Mouse (Mus musculus) liver, embryonic 15.5 days (tissue): ENCODE measurements at regions not wholly inside any gene's neighbourhood (a gene's known extent, or its start where the extent isn't known, plus 50 kb on each side); places are given as distances from the start of the nearest gene placed in this dataset.

Source experiments
- ATAC-seq: fragments of 200-750 bp; cut with Nextera tagmentation; 2 replicates; pipeline ENCODE4 v1.8.0; 2017; ENCODE audit warnings: moderate number of reproducible peaks, mild to moderate bottlenecking, moderate library complexity; ENCODE audit not compliant: insufficient read depth
- H3K27ac ChIP-seq: fragments of 300-500 bp; sonication (generic); replicated peaks from 2 replicates; pipeline ENCODE4 v1.5.1; 2015; ENCODE audit warnings: mild to moderate bottlenecking, inconsistent platforms
- H3K27me3 ChIP-seq: fragments of 300-500 bp; sonication (generic); 2 replicates; pipeline ENCODE4 v1.6.1; 2015; ENCODE audit warnings: mild to moderate bottlenecking, inconsistent platforms
- H3K36me3 ChIP-seq: fragments of 300-500 bp; sonication (generic); replicated peaks from 2 replicates; pipeline ENCODE4 v1.6.1; 2015; ENCODE audit warnings: moderate library complexity, mild to moderate bottlenecking, inconsistent platforms
- H3K4me1 ChIP-seq: fragments of 300-500 bp; sonication (generic); replicated peaks from 2 replicates; pipeline ENCODE4 v1.6.1; 2015; ENCODE audit warnings: inconsistent platforms
- H3K4me2 ChIP-seq: fragments of 300-500 bp; sonication (generic); 2 replicates; pipeline ENCODE4 v1.6.1; 2015; ENCODE audit warnings: moderate library complexity, mild to moderate bottlenecking, inconsistent platforms
- H3K4me3 ChIP-seq: fragments of 300-500 bp; sonication (generic); replicated peaks from 2 replicates; pipeline ENCODE4 v1.5.1; 2015; ENCODE audit warnings: mild to moderate bottlenecking, inconsistent platforms
- H3K9ac ChIP-seq: fragments of 300-500 bp; sonication (generic); 2 replicates; pipeline ENCODE4 v1.6.1; 2015; ENCODE audit warnings: moderate library complexity, mild to moderate bottlenecking, inconsistent platforms
- H3K9me3 ChIP-seq: fragments of 300-500 bp; sonication (generic); replicated peaks from 2 replicates; pipeline ENCODE4 v1.6.1; 2016; ENCODE audit warnings: inconsistent platforms
- WGBS: fragments of 180-500 bp; shearing (Covaris S2); methylation state at CpG from one replicate; pipeline ENCODE4 v1.1.7; 2015; ENCODE audit warnings: mixed read lengths; ENCODE audit not compliant: insufficient replicate concordance; 5-methylcytosine and 5-hydroxymethylcytosine counted together

- Histone ChIP-seq H3K9me3 (no peaks in the 10 kb centered on the region), H3K4me1 (peaks cover 14% of the 10 kb centered on the region), H3K27me3 (peaks cover 13% of the 10 kb centered on the region; the same call in 1 of the 2 replicates), H3K36me3 (no peaks in the 10 kb centered on the region), H3K27ac (no peak overlapping the region), H3K4me2 (no peak overlapping the region), H3K9ac (no peak overlapping the region), H3K4me3 (no peak overlapping the region)
- no peak for ATAC-seq
- 68% methylated on average over 11 of the region's 11 CpGs for WGBS
These were observed 422.9 kb downstream of the Cd83 start for GRCm38 (mm10) chr13:44207400-44208005.

GRCm38 (mm10) chr13:44209036-44209435 is 424.5 kb downstream of the Cd83 start:
- no peak overlapping the region for H3K4me2 ChIP-seq
- 44% methylated on average over 11 of the region's 11 CpGs for WGBS

GRCm38 (mm10) chr13:44210123-44210522 is 425.5 kb downstream of the Cd83 start:
- H3K27ac ChIP-seq, result no peak overlapping the region
- peaks cover 14% of the 10 kb centered on the region for H3K4me1 ChIP-seq
- no peak overlapping the region for H3K9ac ChIP-seq
- 28% methylated on average over 6 of the region's 6 CpGs for WGBS
- no peak for ATAC-seq
- no peak overlapping the region for H3K4me2 ChIP-seq
- no peak overlapping the region for H3K4me3 ChIP-seq
- H3K9me3 ChIP-seq, result no peaks in the 10 kb centered on the region
- peaks cover 17% of the 10 kb centered on the region; the same call in 1 of the 2 replicates for H3K27me3 ChIP-seq
- no peaks in the 10 kb centered on the region for H3K36me3 ChIP-seq

More at GRCm38 (mm10) chr13:44209036-44209435, 424.5 kb downstream of the Cd83 start:
- H3K27ac ChIP-seq, result no peak overlapping the region
- H3K27me3 ChIP-seq, result peaks cover 17% of the 10 kb centered on the region; the same call in 1 of the 2 replicates
- no peak overlapping the region for H3K9ac ChIP-seq
- no peaks in the 10 kb centered on the region for H3K36me3 ChIP-seq
- H3K9me3 ChIP-seq, result no peaks in the 10 kb centered on the region
- no peak for ATAC-seq
- no peak overlapping the region for H3K4me3 ChIP-seq
- peaks cover 14% of the 10 kb centered on the region for H3K4me1 ChIP-seq

GRCm38 (mm10) chr13:44212356-44212755 is 427.8 kb downstream of the Cd83 start:
- no peak overlapping the region for H3K9ac ChIP-seq
- no peak overlapping the region for H3K27ac ChIP-seq
- H3K4me1 ChIP-seq, result no peaks in the 10 kb centered on the region
- no peak for ATAC-seq
- no peak overlapping the region for H3K4me3 ChIP-seq
- no peaks in the 10 kb centered on the region for H3K9me3 ChIP-seq
- 54% methylated on average over 4 of the region's 4 CpGs for WGBS
- H3K27me3 ChIP-seq, result peaks cover 17% of the 10 kb centered on the region; the same call in 1 of the 2 replicates
- H3K4me2 ChIP-seq, result no peak overlapping the region
- no peaks in the 10 kb centered on the region for H3K36me3 ChIP-seq

GRCm38 (mm10) chr13:44212936-44213335 is 428.4 kb downstream of the Cd83 start:
- no peak for ATAC-seq
- no peaks in the 10 kb centered on the region for H3K9me3 ChIP-seq
- WGBS, result 51% methylated on average over 11 of the region's 11 CpGs
- H3K36me3 ChIP-seq, result no peaks in the 10 kb centered on the region
- no peaks in the 10 kb centered on the region for H3K4me1 ChIP-seq
- H3K9ac ChIP-seq, result no peak overlapping the region
- peaks cover 17% of the 10 kb centered on the region; the same call in 1 of the 2 replicates for H3K27me3 ChIP-seq
- H3K4me2 ChIP-seq, result no peak overlapping the region
- H3K27ac ChIP-seq, result no peak overlapping the region
- no peak overlapping the region for H3K4me3 ChIP-seq

GRCm38 (mm10) chr13:44218266-44218665 is 433.7 kb downstream of the Cd83 start:
- ATAC-seq, result no peak
- Histone ChIP-seq H3K27ac (no peak overlapping the region), H3K4me1 (no peaks in the 10 kb centered on the region), H3K36me3 (no peaks in the 10 kb centered on the region), H3K27me3 (no peaks in the 10 kb centered on the region), H3K4me2 (no peak overlapping the region), H3K9me3 (no peaks in the 10 kb centered on the region), H3K9ac (no peak overlapping the region), H3K4me3 (no peak overlapping the region)
- WGBS, result 54% methylated on average over 8 of the region's 8 CpGs

GRCm38 (mm10) chr13:44221721-44222120 is 437.1 kb downstream of the Cd83 start:
- no peak for ATAC-seq

GRCm38 (mm10) chr13:44222335-44222734 is 437.8 kb downstream of the Cd83 start:
- Histone ChIP-seq H3K27ac (no peak overlapping the region), H3K4me2 (no peak overlapping the region), H3K27me3 (no peaks in the 10 kb centered on the region), H3K36me3 (no peaks in the 10 kb centered on the region), H3K9ac (no peak overlapping the region), H3K4me3 (no peak overlapping the region), H3K9me3 (no peaks in the 10 kb centered on the region), H3K4me1 (no peaks in the 10 kb centered on the region)
- no peak for ATAC-seq

More at GRCm38 (mm10) chr13:44221721-44222120, 437.1 kb downstream of the Cd83 start:
- Histone ChIP-seq H3K9me3 (no peaks in the 10 kb centered on the region), H3K27ac (no peak overlapping the region), H3K27me3 (no peaks in the 10 kb centered on the region), H3K4me1 (no peaks in the 10 kb centered on the region), H3K4me3 (no peak overlapping the region), H3K9ac (no peak overlapping the region), H3K36me3 (no peaks in the 10 kb centered on the region), H3K4me2 (no peak overlapping the region)
- WGBS, result 54% methylated on average over 5 of the region's 5 CpGs

- Histone ChIP-seq H3K27me3 (no peaks in the 10 kb centered on the region), H3K27ac (no peak overlapping the region), H3K4me1 (no peaks in the 10 kb centered on the region), H3K9ac (no peak overlapping the region), H3K4me3 (no peak overlapping the region), H3K9me3 (no peaks in the 10 kb centered on the region), H3K36me3 (no peaks in the 10 kb centered on the region), H3K4me2 (no peak overlapping the region)
- WGBS, result 71% methylated on average over 14 of the region's 14 CpGs
- no peak for ATAC-seq
These were observed 443.3 kb downstream of the Cd83 start for GRCm38 (mm10) chr13:44227706-44228459.

- 32% methylated on average over 16 of the region's 16 CpGs for WGBS
- Histone ChIP-seq H3K4me3 (no peak overlapping the region), H3K27ac (no peak overlapping the region), H3K4me1 (no peaks in the 10 kb centered on the region), H3K9me3 (no peaks in the 10 kb centered on the region), H3K27me3 (no peaks in the 10 kb centered on the region), H3K4me2 (no peak overlapping the region), H3K9ac (no peak overlapping the region), H3K36me3 (no peaks in the 10 kb centered on the region)
- no peak for ATAC-seq
These were observed 444.1 kb downstream of the Cd83 start for GRCm38 (mm10) chr13:44228540-44229135.

- no peaks in the 10 kb centered on the region for H3K27me3 ChIP-seq
- H3K9ac ChIP-seq, result no peak overlapping the region
- H3K4me2 ChIP-seq, result no peak overlapping the region
- no peaks in the 10 kb centered on the region for H3K9me3 ChIP-seq
- H3K4me1 ChIP-seq, result no peaks in the 10 kb centered on the region
- H3K27ac ChIP-seq, result no peak overlapping the region
- no peaks in the 10 kb centered on the region for H3K36me3 ChIP-seq
- ATAC-seq, result no peak
- no peak overlapping the region for H3K4me3 ChIP-seq
- WGBS, result 37% methylated on average over 7 of the region's 7 CpGs
These were observed 444.6 kb downstream of the Cd83 start for GRCm38 (mm10) chr13:44229136-44229611.
